Mouse (Mus musculus) heart, embryonic 11.5 days (tissue): ENCODE data around the gene AC161166.1. TPM values are rescaled to one million over a fixed set of nuclear protein-coding genes. Genes with fewer than 3 reads are reported as not detected.

Experiments used
- ATAC-seq: fragments of 200-750 bp; cut with Nextera tagmentation; replicated peaks from 2 replicates; pipeline ENCODE4 v1.8.0; 2017; ENCODE audit warnings: moderate library complexity; ENCODE audit not compliant: insufficient number of reproducible peaks, low FRiP score, low TSS enrichment
- H3K27ac ChIP-seq: fragments of 300-500 bp; sonication (generic); 2 replicates; pipeline ENCODE4 v1.5.1; 2014; ENCODE audit warnings: mild to moderate bottlenecking, low read depth, low read length
- H3K27me3 ChIP-seq: fragments of 300-500 bp; sonication (generic); 2 replicates; pipeline ENCODE4 v1.6.1; 2014; ENCODE audit warnings: mild to moderate bottlenecking, low read length, mixed read lengths; ENCODE audit not compliant: control insufficient read depth, insufficient read depth
- H3K36me3 ChIP-seq: fragments of 300-500 bp; sonication (generic); 2 replicates; pipeline ENCODE4 v1.6.1; 2014; ENCODE audit warnings: mild to moderate bottlenecking, low read length, moderate library complexity, mixed read lengths; ENCODE audit not compliant: control insufficient read depth, insufficient read depth
- H3K4me1 ChIP-seq: fragments of 300-500 bp; sonication (generic); 2 replicates; pipeline ENCODE4 v1.6.1; 2014; ENCODE audit warnings: low read length; ENCODE audit not compliant: control insufficient read depth, insufficient read depth
- H3K4me2 ChIP-seq: fragments of 300-500 bp; sonication (generic); 2 replicates; pipeline ENCODE4 v1.6.1; 2014; ENCODE audit warnings: mild to moderate bottlenecking, moderate library complexity
- H3K4me3 ChIP-seq: fragments of 300-500 bp; sonication (generic); 2 replicates; pipeline ENCODE4 v1.5.1; 2014; ENCODE audit warnings: low read depth, low read length
- H3K9ac ChIP-seq: fragments of 300-500 bp; sonication (generic); 2 replicates; pipeline ENCODE4 v1.6.1; 2014; ENCODE audit warnings: mild to moderate bottlenecking, low read depth, low read length, moderate library complexity
- H3K9me3 ChIP-seq: fragments of 300-500 bp; sonication (generic); replicated peaks from 2 replicates; pipeline ENCODE4 v1.6.1; 2016; ENCODE audit warnings: low read length; ENCODE audit not compliant: control insufficient read depth
- WGBS: fragments of 180-500 bp; shearing (Covaris S2); extraction: QIAGEN DNeasy Blood & Tissue Kit; methylation state at CpG from one replicate; pipeline ENCODE4 v1.1.7; 2014; ENCODE audit not compliant: insufficient replicate concordance; 5-methylcytosine and 5-hydroxymethylcytosine counted together
- polyA plus RNA-seq: library from polyadenylated mRNA; unstranded; fragments of >200 nt; fragmentation: Nextera tagmentation; extraction: Ambion mirVana; gene quantifications from 2 replicates; pipeline ENCODE4 v1.2.1, GENCODE M21; 2014

Gene AC161166.1
- polyA plus RNA-seq = 0.25 and 0.57 TPM in 2 replicates

DNA sequence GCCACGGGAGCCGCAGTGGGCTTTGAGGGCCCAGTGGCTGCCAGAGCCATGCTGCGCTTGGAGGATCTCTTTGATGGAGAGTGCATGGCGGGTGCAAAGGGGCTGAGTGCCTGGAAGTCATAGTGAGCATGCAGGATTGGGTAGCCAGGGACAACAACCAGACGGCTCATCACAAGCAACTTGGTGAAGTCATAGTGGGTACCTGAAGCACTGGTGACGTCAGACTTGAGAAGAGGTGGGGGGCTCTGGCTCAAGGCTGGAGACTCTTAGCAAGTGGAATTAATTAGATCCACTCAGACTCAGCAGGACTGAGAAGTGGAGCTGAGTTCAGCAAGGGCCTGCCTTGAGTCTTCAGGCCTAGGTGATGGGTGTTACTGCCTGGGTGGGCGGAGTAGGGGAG is at the start of gene AC161166.1:
Gene AC161166.1, minus strand, starts transcription at position 101 of the 400 bp plus-strand sequence.
- peaks cover 5% of the 10 kb centered on the region; the same call in 1 of the 2 replicates for H3K36me3 ChIP-seq

DNA sequence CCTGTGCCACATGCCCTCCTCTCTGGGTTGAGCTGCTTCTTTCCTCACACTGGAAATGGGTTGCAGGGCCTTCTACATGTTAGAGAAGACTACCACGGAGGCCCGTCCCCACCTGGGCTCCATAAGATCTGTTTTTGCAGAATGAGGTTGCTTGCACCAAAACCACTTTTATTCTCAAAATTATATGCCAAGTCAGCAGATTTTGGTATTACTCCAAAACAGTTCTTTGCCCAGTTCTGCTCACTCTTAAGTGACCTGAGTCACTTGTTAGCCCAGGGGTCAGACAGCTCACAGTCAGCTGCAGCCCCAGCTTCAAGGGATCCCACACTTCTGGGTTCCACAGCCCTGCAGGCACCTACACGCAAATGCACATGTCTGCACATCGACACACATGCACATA is 49.2 kb upstream of the AC161166.1 start:
- no peaks in the 10 kb centered on the region for H3K27me3 ChIP-seq
- H3K9ac ChIP-seq = no peak overlapping the region
- H3K4me1 ChIP-seq = no peaks in the 10 kb centered on the region
- H3K27ac ChIP-seq = no peak overlapping the region
- H3K4me2 ChIP-seq = no peak overlapping the region
- no peak for ATAC-seq
- no peaks in the 10 kb centered on the region for H3K9me3 ChIP-seq
- H3K36me3 ChIP-seq = peaks cover 15% of the 10 kb centered on the region
- WGBS = 91% methylated on average over 4 of the region's 4 CpGs
- H3K4me3 ChIP-seq = no peak overlapping the region

More for the DNA sequence above, at the start of gene AC161166.1:
- ATAC-seq = no peak
- no peak within 1 kb of the TSS for H3K9ac ChIP-seq
- no peak within 1 kb of the TSS for H3K4me2 ChIP-seq
- H3K27me3 ChIP-seq = no peaks in the 10 kb centered on the region
- WGBS = 87% methylated on average over 7 of the region's 7 CpGs
- H3K4me1 ChIP-seq = no peaks in the 10 kb centered on the region
- H3K27ac ChIP-seq = no peak within 1 kb of the TSS
- H3K9me3 ChIP-seq = no peaks in the 10 kb centered on the region
- H3K4me3 ChIP-seq = no peak within 1 kb of the TSS

DNA sequence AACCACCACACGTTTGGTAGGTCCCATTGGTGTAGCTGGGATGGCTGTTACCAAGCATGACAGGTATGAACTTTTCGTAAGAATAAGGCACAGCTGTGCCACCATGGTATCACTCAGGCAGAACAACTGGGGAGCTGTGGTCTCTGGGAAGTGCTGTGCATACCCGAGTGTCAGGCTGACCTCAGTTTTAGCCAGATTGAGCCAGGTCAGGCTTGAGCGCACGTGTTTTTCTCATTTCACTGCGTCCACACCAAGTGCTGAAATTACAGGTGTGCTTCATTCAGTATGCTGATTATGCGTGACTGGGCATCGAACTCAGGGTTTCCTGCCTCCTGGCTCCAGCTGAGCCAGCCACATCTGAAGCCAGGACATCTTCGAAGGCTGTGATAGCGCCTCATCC is 43.5 kb upstream of the AC161166.1 start:
- Histone ChIP-seq H3K4me2 (no peak overlapping the region), H3K4me3 (no peak overlapping the region), H3K4me1 (no peaks in the 10 kb centered on the region), H3K36me3 (peaks cover 26% of the 10 kb centered on the region), H3K27me3 (no peaks in the 10 kb centered on the region), H3K27ac (no peak overlapping the region), H3K9me3 (no peaks in the 10 kb centered on the region), H3K9ac (no peak overlapping the region)
- WGBS = 92% methylated on average over 10 of the region's 10 CpGs
- no peak for ATAC-seq

DNA sequence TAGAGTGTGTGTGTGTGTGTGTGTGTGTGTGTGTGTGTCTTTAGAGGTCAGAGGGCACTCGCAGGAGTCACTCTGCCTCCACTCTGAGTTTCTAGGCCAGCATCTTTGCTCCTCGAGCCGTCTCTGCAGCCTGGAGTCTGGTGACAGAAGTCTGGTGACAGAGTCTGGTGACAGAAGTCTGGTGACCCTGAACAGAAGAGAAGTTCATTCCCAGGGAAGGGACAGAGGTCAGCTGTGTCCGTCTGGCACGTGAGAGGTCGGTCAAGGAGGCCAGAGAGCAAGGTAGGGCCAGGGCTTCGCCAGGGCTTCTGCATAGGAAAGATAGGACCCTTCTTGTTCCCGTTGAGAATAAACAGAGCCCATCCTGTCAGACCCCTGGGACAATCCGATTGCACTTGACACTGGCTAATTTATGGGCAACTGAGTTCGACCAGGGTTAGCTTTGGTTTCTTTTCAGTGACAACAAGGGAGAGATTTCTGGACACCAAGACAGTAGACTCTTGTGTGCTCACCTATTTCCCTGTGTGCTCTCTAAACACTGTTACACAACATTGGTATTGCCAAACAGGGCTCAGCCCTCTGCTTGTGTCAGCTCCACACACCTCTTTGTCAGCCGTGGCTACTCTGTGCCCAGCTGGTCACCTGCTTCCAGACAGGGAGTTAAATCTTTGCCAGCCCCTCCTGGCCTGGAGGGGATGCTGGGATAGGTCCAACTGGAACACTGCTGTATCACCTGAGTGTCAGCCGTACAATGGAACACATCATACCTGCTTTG is 39.9 kb upstream of the AC161166.1 start:
- Histone ChIP-seq H3K27me3 (no peaks in the 10 kb centered on the region), H3K9ac (no peak overlapping the region), H3K4me3 (no peak overlapping the region), H3K4me1 (peaks cover 5% of the 10 kb centered on the region), H3K4me2 (no peak overlapping the region), H3K9me3 (no peaks in the 10 kb centered on the region), H3K27ac (no peak overlapping the region), H3K36me3 (peaks cover 21% of the 10 kb centered on the region)
- WGBS = 81% methylated on average over 12 of the region's 12 CpGs
- no peak for ATAC-seq

DNA sequence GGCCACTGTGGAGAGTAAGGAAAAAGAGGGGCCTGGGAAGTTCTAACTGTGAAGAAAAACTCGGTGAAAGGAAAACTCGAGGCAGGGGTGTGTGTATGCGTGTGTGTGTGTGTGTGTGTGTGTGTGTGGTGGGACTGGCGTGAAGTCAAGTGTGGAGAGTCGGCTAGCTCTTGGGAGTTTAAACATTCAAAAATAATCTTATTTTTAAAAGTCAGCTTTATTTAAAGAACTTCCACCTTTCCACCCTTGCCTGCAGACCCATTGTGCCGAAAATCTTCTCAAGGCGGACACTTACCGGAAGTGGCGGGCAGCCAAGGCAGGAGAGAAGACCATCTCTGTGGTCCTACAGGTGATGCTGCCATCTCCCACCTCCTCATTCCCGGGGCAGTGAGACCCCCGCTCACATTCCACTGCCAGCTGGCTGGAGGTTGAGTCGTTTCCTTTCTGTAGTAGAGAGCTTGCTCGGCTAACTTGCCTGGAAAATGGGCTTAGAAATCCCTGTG is 35.3 kb upstream of the AC161166.1 start:
- Histone ChIP-seq H3K9ac (peak overlapping the region; percentile 86), H3K27me3 (no peaks in the 10 kb centered on the region), H3K9me3 (no peaks in the 10 kb centered on the region), H3K4me3 (peak overlapping the region; percentile 88), H3K4me2 (peak overlapping the region; percentile 73), H3K36me3 (peaks cover 7% of the 10 kb centered on the region), H3K27ac (peak overlapping the region; percentile 66), H3K4me1 (peaks cover 13% of the 10 kb centered on the region)
- 0 out of 2 replicates have a peak, but pooled peaks have one; percentile 0 for ATAC-seq
- 35% methylated on average over 13 of the region's 13 CpGs for WGBS

DNA sequence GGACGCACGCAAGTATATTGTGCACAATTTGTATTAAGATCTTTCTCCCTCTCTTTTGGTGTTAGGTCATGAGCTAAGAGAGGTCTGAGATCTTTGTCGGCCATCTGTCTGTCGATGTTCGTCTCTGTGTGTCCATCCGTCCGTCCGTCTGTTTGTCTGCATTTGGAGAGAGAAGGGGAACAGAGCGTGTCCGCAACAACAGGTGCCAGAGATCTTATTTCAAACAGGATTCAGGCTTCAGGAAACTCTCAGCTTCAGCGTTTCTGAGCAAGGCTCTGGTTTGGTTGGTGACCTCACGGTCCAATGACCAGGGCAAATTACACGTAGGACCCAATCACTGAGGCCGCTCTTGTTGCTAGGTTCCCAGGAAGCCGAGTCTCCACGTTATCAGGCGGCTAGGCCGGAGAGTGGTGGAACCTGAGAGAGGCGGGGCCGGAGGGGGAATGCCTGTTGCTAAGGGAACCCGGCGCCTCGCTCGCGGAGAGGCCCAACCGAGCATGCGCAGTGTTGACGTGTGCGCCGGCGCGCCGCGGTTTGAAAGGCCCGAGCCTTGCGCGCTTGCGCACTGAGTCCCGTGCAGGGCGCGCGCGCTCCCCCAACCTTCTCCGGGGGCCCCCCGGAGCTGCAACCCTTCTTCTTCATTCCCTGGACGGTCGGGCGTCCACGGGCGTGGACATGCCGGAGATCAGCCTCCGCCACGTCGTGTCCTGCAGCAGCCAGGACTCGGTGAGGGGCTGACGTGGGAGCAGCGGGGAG is 34.6 kb upstream of the AC161166.1 start:
- Histone ChIP-seq H3K27me3 (no peaks in the 10 kb centered on the region), H3K4me2 (peak overlapping the region; percentile 73), H3K9me3 (no peaks in the 10 kb centered on the region), H3K36me3 (peaks cover 3% of the 10 kb centered on the region; the same call in 1 of the 2 replicates), H3K9ac (peak overlapping the region; percentile 86), H3K4me3 (peak overlapping the region; percentile 88), H3K4me1 (peaks cover 13% of the 10 kb centered on the region), H3K27ac (peak overlapping the region; percentile 75)
- 1% methylated on average over 56 of the region's 57 CpGs for WGBS
- peak; percentile 98 for ATAC-seq

DNA sequence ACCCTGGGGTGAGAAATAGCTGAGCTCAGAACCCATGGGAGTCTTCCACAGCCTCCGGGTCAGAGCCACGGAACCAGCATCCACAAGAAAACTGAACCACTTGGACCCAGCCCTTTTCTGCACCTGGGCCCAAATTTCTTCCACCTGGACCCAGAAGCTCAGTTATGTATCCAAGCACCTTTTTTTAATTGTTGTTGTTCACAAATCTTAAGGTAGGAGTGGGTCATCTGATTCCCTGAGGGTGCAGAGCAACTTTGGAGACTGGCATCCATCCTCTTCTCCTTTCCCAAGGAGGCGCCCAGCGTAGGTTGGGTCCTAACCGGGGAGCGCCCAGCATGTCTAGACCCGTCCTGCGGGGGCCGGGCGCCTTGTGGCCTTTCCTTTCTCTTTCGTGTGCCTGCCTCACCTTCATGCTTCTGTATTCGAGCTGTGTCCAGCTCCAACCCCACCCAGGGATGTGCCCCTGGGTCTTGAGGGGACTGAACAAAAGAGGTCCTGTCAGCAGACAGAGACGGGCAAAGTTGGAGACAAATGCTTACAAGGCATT is 33.9 kb upstream of the AC161166.1 start, which contains the start of the genes Pinlyp and Xrcc1:
Gene Pinlyp, minus strand, starts transcription at position 51 of the 547 bp plus-strand sequence.
Gene Xrcc1, plus strand, starts transcription at position 222 of the 547 bp plus-strand sequence.
- peak within 1 kb of the TSS; percentile 75 for H3K27ac ChIP-seq
- no peaks in the 10 kb centered on the region for H3K27me3 ChIP-seq
- peaks cover 3% of the 10 kb centered on the region; the same call in 1 of the 2 replicates for H3K36me3 ChIP-seq
- WGBS = 38% methylated on average over 13 of the region's 13 CpGs
- ATAC-seq = no peak
- H3K9ac ChIP-seq = peak within 1 kb of the TSS; percentile 86
- no peaks in the 10 kb centered on the region for H3K9me3 ChIP-seq
- peaks cover 13% of the 10 kb centered on the region for H3K4me1 ChIP-seq
- H3K4me3 ChIP-seq = peak within 1 kb of the TSS; percentile 88
- H3K4me2 ChIP-seq = peak within 1 kb of the TSS; percentile 73

DNA sequence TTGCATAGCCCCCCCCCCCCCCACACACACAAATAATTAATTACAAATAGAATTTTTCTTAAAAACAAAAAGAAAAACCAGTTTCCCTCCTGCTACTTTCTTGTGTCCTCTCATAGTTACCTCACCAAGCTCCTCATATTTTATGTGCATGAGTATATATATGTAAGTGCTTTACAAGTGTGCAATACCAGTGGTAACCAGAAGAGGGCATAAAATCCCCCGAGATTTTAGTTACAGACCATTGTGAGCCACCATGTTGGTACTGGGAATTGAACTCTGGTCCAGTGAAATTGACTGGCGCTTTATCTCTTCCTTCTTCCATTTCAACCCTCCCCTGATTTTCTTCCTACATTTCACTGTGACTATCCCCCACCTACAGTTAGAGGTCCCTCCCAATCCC is 32.3 kb upstream of the AC161166.1 start:
- Histone ChIP-seq H3K4me2 (no peak overlapping the region), H3K9ac (no peak overlapping the region), H3K27ac (no peak overlapping the region), H3K36me3 (no peaks in the 10 kb centered on the region), H3K4me1 (peaks cover 13% of the 10 kb centered on the region), H3K9me3 (no peaks in the 10 kb centered on the region), H3K4me3 (no peak overlapping the region), H3K27me3 (no peaks in the 10 kb centered on the region)
- 79% methylated on average over 2 of the region's 2 CpGs for WGBS
- ATAC-seq = no peak
